Mouse (Mus musculus): ENCODE results near the gene Nostrin. TPM values are rescaled to one million over a fixed set of nuclear protein-coding genes. Genes with fewer than 3 reads are reported as not detected.

Nostrin gene
- total and polyA plus RNA-seq, 3 experiments: 0.47 TPM; not detected in 2

DNA sequence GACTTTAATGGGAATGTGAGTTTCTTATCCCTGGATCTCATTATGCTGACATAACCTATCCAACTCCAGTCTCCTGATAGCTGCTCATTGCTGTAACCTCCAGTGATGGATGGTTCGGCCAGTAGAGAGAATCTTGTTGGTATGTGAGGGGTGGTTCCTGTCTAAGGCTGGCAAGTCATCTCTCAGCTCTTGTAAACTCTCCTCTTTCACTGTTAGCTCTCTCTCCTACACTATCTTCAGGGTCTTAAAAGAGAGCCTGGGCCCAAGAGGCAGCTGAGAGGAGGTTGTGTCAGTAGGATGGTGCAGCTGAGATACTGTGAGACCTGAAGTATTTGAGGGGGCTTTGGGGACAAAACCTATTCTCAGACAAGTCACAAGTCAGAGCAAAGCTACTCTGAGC lies 1.4 kb upstream of the Nostrin start:
- Histone ChIP-seq H3K27me3 (ENCODE audit: control insufficient read depth in 1 of 2, insufficient read depth in 2 of 2, low read length in 2 of 2) (no peaks in the 10 kb centered on the region), H3K9ac (ENCODE audit: control insufficient read depth, low read depth, low read length, poor library complexity, severe bottlenecking) (no peak overlapping the region), H3K79me2 (ENCODE audit: control insufficient read depth, insufficient read depth, low read length, poor library complexity) (no peaks in the 10 kb centered on the region), H3K27ac (ENCODE audit: control insufficient read depth, low read depth, low read length) (no peak overlapping the region), H3K9me3 (replicated peaks; ENCODE audit: insufficient read depth, low read length) (no peaks in the 10 kb centered on the region), H3K36me3 (ENCODE audit: control insufficient read depth in 1 of 2, insufficient read depth in 2 of 2, low read length in 2 of 2) (no peaks in the 10 kb centered on the region), H3K4me3 (ENCODE audit: control insufficient read depth in 1 of 2, insufficient read depth in 1 of 2, low read depth in 2 of 2, low read length in 2 of 2) (no peak overlapping the region), H3K4me1 (ENCODE audit: control insufficient read depth in 1 of 2, insufficient read depth in 2 of 2, low read length in 2 of 2) (no peaks in the 10 kb centered on the region)
- no peak for DNase-seq (ENCODE audit: low read depth, low spot score)
- TF ChIP-seq MAX (IDR thresholded peaks at IDR 0.05; ENCODE audit: low read length): no peak
- TF ChIP-seq USF1 (IDR thresholded peaks at IDR 0.05; ENCODE audit: low read depth, low read length): no peak
- no peak for TF ChIP-seq CHD1 (IDR thresholded peaks at IDR 0.05; ENCODE audit: low read depth, low read length)
- TF ChIP-seq KAT2A (conservative IDR thresholded peaks at IDR 0.05; ENCODE audit: low read depth, low read length): no peak
- TF ChIP-seq ZNF384 (IDR thresholded peaks at IDR 0.05; ENCODE audit: low read depth, low read length): no peak
- no peak for TF ChIP-seq CTCF (IDR thresholded peaks at IDR 0.05 in 2 of 3, conservative IDR thresholded peaks at IDR 0.05 in 1 of 3; ENCODE audit: control insufficient read depth in 1 of 3, insufficient read depth in 1 of 3, low read depth in 2 of 3, low read length in 3 of 3, poor library complexity in 1 of 3, severe bottlenecking in 1 of 3)
- TF ChIP-seq UBTF (IDR thresholded peaks at IDR 0.05; ENCODE audit: borderline replicate concordance, insufficient read depth, low read depth, low read length): no peak

DNA sequence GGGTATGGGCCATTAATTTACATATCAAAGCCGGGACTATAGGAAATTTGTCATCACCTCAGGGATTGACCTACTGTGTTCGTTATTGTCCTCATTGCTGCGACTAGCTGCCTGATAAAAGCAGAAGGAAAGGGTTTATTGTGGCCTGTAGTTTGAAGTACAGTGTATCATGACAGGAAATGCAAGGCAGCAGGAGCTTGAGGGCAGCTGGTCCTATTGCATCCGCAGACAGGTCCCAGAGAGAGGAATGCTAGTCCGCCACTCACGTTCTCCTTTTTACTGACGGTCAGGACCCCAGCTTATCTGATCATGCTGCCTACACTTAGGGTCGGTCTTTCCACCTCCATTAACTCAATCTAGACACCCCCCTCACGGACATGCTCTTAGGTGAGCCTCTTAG lies 663 bp upstream of the Nostrin start:
- TF ChIP-seq CHD1 (IDR thresholded peaks at IDR 0.05; ENCODE audit: low read depth, low read length) (no peak), UBTF (IDR thresholded peaks at IDR 0.05; ENCODE audit: borderline replicate concordance, insufficient read depth, low read depth, low read length) (no peak), MAFK (IDR thresholded peaks at IDR 0.05; ENCODE audit: borderline replicate concordance, low read depth, low read length) (no peak), JUND (IDR thresholded peaks at IDR 0.05; ENCODE audit: low read depth, low read length) (no peak), POLR2AphosphoS5 (IDR thresholded peaks at IDR 0.05; ENCODE audit: borderline replicate concordance, low read depth, low read length) (no peak), CHD2 (IDR thresholded peaks at IDR 0.05; ENCODE audit: low read length) (no peak), USF1 (IDR thresholded peaks at IDR 0.05; ENCODE audit: low read depth, low read length) (no peak), GATA1 (IDR thresholded peaks at IDR 0.05; ENCODE audit: low read depth, low read length) (no peak), POLR2AphosphoS2 (IDR thresholded peaks at IDR 0.05; ENCODE audit: low read length) (no peak)
- H3K36me3 ChIP-seq (ENCODE audit: control insufficient read depth in 1 of 2, insufficient read depth in 2 of 2, low read length in 2 of 2): no peaks in the 10 kb centered on the region
- H3K4me3 ChIP-seq (ENCODE audit: control insufficient read depth in 1 of 2, insufficient read depth in 1 of 2, low read depth in 2 of 2, low read length in 2 of 2): no peak overlapping the region
- H3K9me3 ChIP-seq (replicated peaks; ENCODE audit: insufficient read depth, low read length): no peaks in the 10 kb centered on the region
- H3K79me2 ChIP-seq (ENCODE audit: control insufficient read depth, insufficient read depth, low read length, poor library complexity): no peaks in the 10 kb centered on the region
- no peaks in the 10 kb centered on the region for H3K27me3 ChIP-seq (ENCODE audit: control insufficient read depth in 1 of 2, insufficient read depth in 2 of 2, low read length in 2 of 2)
- H3K27ac ChIP-seq (ENCODE audit: control insufficient read depth, low read depth, low read length): no peak overlapping the region
- H3K9ac ChIP-seq (ENCODE audit: control insufficient read depth, low read depth, low read length, poor library complexity, severe bottlenecking): no peak overlapping the region
- DNase-seq (ENCODE audit: low read depth, low spot score): no peak
- H3K4me1 ChIP-seq (ENCODE audit: control insufficient read depth in 1 of 2, insufficient read depth in 2 of 2, low read length in 2 of 2): no peaks in the 10 kb centered on the region

DNA sequence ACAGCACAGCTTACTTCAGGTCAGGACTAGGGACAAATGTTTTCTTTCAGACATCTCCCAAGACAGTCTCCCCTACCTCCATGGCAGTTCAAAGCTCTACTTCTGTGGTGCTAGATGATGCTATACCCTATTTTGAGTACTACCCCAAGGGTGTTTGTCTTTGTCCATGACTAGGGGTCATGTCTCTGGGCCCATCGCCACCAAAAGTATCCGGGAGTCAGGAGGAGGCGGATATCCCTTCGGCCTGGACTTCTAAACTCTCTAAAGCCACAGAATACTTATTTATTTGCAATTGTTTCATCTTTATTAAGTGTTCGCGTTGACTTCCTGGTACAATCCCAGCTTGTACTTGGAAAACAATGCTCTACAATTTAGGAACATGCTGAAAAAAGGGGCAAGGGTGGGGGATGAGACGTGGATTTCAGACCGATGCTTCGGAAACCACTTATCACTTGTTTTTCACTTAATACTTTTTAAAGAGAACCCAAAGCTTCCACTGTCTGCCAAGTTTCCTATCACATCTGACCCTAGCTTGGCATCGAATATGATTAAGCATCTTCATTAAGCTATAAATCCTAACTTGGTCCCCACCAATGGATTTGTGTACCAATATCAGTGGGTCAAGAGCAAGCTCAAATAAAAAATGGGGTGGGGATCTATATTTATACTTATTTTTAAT lies 1.9 kb downstream of the Nostrin start:
- no peaks in the 10 kb centered on the region for H3K79me2 ChIP-seq (ENCODE audit: control insufficient read depth, insufficient read depth, low read length, poor library complexity)
- H3K4me3 ChIP-seq (ENCODE audit: control insufficient read depth in 1 of 2, insufficient read depth in 1 of 2, low read depth in 2 of 2, low read length in 2 of 2): no peak overlapping the region
- TF ChIP-seq CHD2 (IDR thresholded peaks at IDR 0.05; ENCODE audit: low read length): no peak
- TF ChIP-seq USF2 (IDR thresholded peaks at IDR 0.05; ENCODE audit: borderline replicate concordance in 1 of 2, insufficient read depth in 1 of 2, low read depth in 1 of 2, low read length in 2 of 2): no peak
- TF ChIP-seq MAX (IDR thresholded peaks at IDR 0.05; ENCODE audit: low read length): no peak
- TF ChIP-seq RAD21 (IDR thresholded peaks at IDR 0.05; ENCODE audit: low read depth, low read length): no peak
- TF ChIP-seq MYB (IDR thresholded peaks at IDR 0.05; ENCODE audit: low read depth, low read length): no peak
- no peak for TF ChIP-seq BHLHE40 (IDR thresholded peaks at IDR 0.05; ENCODE audit: borderline replicate concordance, low read depth, low read length)
- no peak for TF ChIP-seq EP300 (IDR thresholded peaks at IDR 0.05; ENCODE audit: low read depth in 1 of 2, low read length in 2 of 2)
- no peak for TF ChIP-seq MEF2A (IDR thresholded peaks at IDR 0.05; ENCODE audit: extremely low read depth, insufficient replicate concordance, low read depth, low read length, poor library complexity, severe bottlenecking)
- no peaks in the 10 kb centered on the region for H3K27me3 ChIP-seq (ENCODE audit: control insufficient read depth in 1 of 2, insufficient read depth in 2 of 2, low read length in 2 of 2)
- no peak overlapping the region for H3K9ac ChIP-seq (ENCODE audit: control insufficient read depth, low read depth, low read length, poor library complexity, severe bottlenecking)
- H3K27ac ChIP-seq (ENCODE audit: control insufficient read depth, low read depth, low read length): no peak overlapping the region
- no peaks in the 10 kb centered on the region for H3K9me3 ChIP-seq (replicated peaks; ENCODE audit: insufficient read depth, low read length)
- DNase-seq (ENCODE audit: low read depth, low spot score): no peak
- H3K4me1 ChIP-seq (ENCODE audit: control insufficient read depth in 1 of 2, insufficient read depth in 2 of 2, low read length in 2 of 2): no peaks in the 10 kb centered on the region
- no peaks in the 10 kb centered on the region for H3K36me3 ChIP-seq (ENCODE audit: control insufficient read depth in 1 of 2, insufficient read depth in 2 of 2, low read length in 2 of 2)
